Mouse (Mus musculus) lung, postnatal 0 days (tissue): ENCODE measurements around the gene Cnst.
A peak's percentile ranks its signal among the peaks of the same experiment; 100 is the strongest.

ENCODE experiments used
- CTCF ChIP-seq: IDR thresholded peaks from 2 replicates; pipeline ENCODE4 v1.5.1; 2016; ENCODE audit warnings: antibody characterized with exemption, mild to moderate bottlenecking
- EP300 ChIP-seq: IDR thresholded peaks from 2 replicates; pipeline ENCODE4 v1.6.1; 2016; ENCODE audit warnings: antibody characterized with exemption, mild to moderate bottlenecking, control low read depth

DNA sequence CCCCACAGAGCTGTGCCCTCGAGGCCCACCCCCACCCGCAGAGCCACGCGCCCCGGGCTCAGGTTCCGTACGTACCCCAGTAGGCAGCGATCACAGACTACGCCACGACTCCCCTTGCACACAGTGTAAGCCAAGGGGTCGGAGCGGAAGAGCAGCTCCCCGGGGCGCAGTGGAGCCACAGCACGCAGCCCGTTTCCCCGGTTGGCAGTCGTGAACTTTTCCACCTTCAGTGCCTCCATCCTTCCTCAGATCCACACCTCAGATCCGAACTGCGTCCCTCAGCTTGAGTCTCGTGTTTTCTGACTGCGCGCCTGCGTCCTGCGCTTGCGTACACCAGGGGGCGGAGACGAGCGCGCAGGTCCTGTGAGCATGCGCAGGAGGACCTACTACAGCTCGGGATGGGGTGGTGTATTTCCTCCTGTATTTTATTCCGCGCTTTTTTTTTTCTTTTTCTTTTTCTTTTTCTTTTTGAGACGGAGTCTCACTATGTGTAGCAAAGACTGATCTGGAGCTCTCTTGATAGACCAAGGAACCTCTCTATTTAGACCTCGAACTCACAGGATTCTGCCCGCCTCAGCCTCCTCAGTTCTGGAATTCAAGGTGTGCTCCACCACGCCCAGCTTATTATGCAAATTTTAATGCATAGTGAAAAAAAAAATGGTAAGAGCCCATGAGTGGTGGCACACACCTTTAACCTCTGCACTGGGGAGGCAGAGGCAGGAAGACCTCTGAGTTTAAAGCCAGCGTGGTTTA is 28.3 kb upstream of the Cnst start, which contains the start of gene Smyd3:
- no peak for TF ChIP-seq EP300
- TF ChIP-seq CTCF = peak; percentile 84
